Mouse (Mus musculus) hindbrain, embryonic 14.5 days (tissue): ENCODE results near the gene Fasl. TPM values are rescaled to one million over a fixed set of nuclear protein-coding genes. Genes with fewer than 3 reads are reported as not detected.

Source experiments
- ATAC-seq: fragments of 200-750 bp; cut with Nextera tagmentation; 2 replicates; pipeline ENCODE4 v1.8.0; 2017; ENCODE audit warnings: moderate number of reproducible peaks, mild to moderate bottlenecking, moderate TSS enrichment, moderate library complexity; ENCODE audit not compliant: low FRiP score
- DNase-seq: peaks from one replicate; pipeline ENCODE4 v3.0.0-alpha.2; 2015; ENCODE audit warnings: low spot score
- H3K27ac ChIP-seq: fragments of 300-500 bp; sonication (generic); 2 replicates; pipeline ENCODE4 v1.5.1; 2014; ENCODE audit warnings: mild to moderate bottlenecking, moderate library complexity
- H3K27me3 ChIP-seq: fragments of 300-500 bp; sonication (generic); 2 replicates; pipeline ENCODE4 v1.6.1; 2014; ENCODE audit warnings: mild to moderate bottlenecking, low read length, mixed read lengths; ENCODE audit not compliant: control insufficient read depth, insufficient read depth
- H3K36me3 ChIP-seq: fragments of 300-500 bp; sonication (generic); replicated peaks from 2 replicates; pipeline ENCODE4 v1.6.1; 2014; ENCODE audit not compliant: control insufficient read depth, insufficient read depth
- H3K4me1 ChIP-seq: fragments of 300-500 bp; sonication (generic); replicated peaks from 2 replicates; pipeline ENCODE4 v1.6.1; 2014; ENCODE audit warnings: antibody characterized with exemption, low read length, mixed read lengths; ENCODE audit not compliant: control insufficient read depth, insufficient read depth
- H3K4me2 ChIP-seq: fragments of 300-500 bp; sonication (generic); replicated peaks from 2 replicates; pipeline ENCODE4 v1.6.1; 2014; ENCODE audit warnings: mild to moderate bottlenecking, moderate library complexity
- H3K4me3 ChIP-seq: fragments of 300-500 bp; sonication (generic); replicated peaks from 2 replicates; pipeline ENCODE4 v1.5.1; 2014; ENCODE audit warnings: mild to moderate bottlenecking, low read length
- H3K9ac ChIP-seq: fragments of 300-500 bp; sonication (generic); 2 replicates; pipeline ENCODE4 v1.6.1; 2014
- H3K9me3 ChIP-seq: fragments of 300-500 bp; sonication (generic); 2 replicates; pipeline ENCODE4 v1.6.1; 2016; ENCODE audit warnings: low read length; ENCODE audit not compliant: control insufficient read depth
- WGBS: fragments of 180-500 bp; shearing (Covaris S2); extraction: QIAGEN DNeasy Blood & Tissue Kit; methylation state at CpG from one replicate; pipeline ENCODE4 v1.1.7; 2014; 5-methylcytosine and 5-hydroxymethylcytosine counted together
- polyA plus RNA-seq: library from polyadenylated mRNA; unstranded; fragments of >200 nt; fragmentation: Nextera tagmentation; extraction: Ambion mirVana; gene quantifications from 2 replicates; pipeline ENCODE4 v1.2.1, GENCODE M21; 2014

Gene Fasl
- 0.42 TPM in 1 of 2 replicates, not detected in the other for polyA plus RNA-seq

GRCm38 (mm10) chr1:161788339-161788738 lies at the start of gene Fasl:
Gene Fasl (minus strand): TSS chr1:161788495.
- Histone ChIP-seq H3K27me3 (no peaks in the 10 kb centered on the region), H3K4me3 (no peak within 1 kb of the TSS), H3K9me3 (no peaks in the 10 kb centered on the region), H3K36me3 (no peaks in the 10 kb centered on the region), H3K9ac (no peak within 1 kb of the TSS), H3K4me2 (no peak within 1 kb of the TSS), H3K4me1 (no peaks in the 10 kb centered on the region), H3K27ac (no peak within 1 kb of the TSS)
- WGBS, result 90% methylated on average over 9 of the region's 9 CpGs
- DNase-seq (no peak), ATAC-seq (no peak)

- 98% methylated on average over 2 of the region's 2 CpGs for WGBS
- no peak for DNase-seq
Measured at GRCm38 (mm10) chr1:161826677-161827076, 38.4 kb upstream of the Fasl start.

GRCm38 (mm10) chr1:161809428-161809827 lies 21.1 kb upstream of the Fasl start:
- H3K9ac ChIP-seq, result no peak overlapping the region
- DNase-seq, result no peak
- ATAC-seq, result no peak
- no peak overlapping the region for H3K4me3 ChIP-seq
- H3K27me3 ChIP-seq, result no peaks in the 10 kb centered on the region
- H3K36me3 ChIP-seq, result no peaks in the 10 kb centered on the region
- WGBS, result 95% methylated on average over 5 of the region's 5 CpGs
- H3K4me2 ChIP-seq, result no peak overlapping the region
- H3K4me1 ChIP-seq, result no peaks in the 10 kb centered on the region
- no peak overlapping the region for H3K27ac ChIP-seq
- no peaks in the 10 kb centered on the region for H3K9me3 ChIP-seq

More at GRCm38 (mm10) chr1:161826677-161827076, 38.4 kb upstream of the Fasl start:
- Histone ChIP-seq H3K27ac (no peak overlapping the region), H3K4me2 (no peak overlapping the region), H3K4me1 (no peaks in the 10 kb centered on the region), H3K9me3 (no peaks in the 10 kb centered on the region), H3K27me3 (no peaks in the 10 kb centered on the region), H3K36me3 (peaks cover 38% of the 10 kb centered on the region), H3K4me3 (no peak overlapping the region), H3K9ac (no peak overlapping the region)
- no peak for ATAC-seq

- no peak for ATAC-seq
Measured at GRCm38 (mm10) chr1:161808980-161809379, 20.7 kb upstream of the Fasl start.

GRCm38 (mm10) chr1:161804541-161804971 lies 16.3 kb upstream of the Fasl start:
- no peaks in the 10 kb centered on the region for H3K36me3 ChIP-seq
- no peak overlapping the region for H3K4me3 ChIP-seq
- no peak for DNase-seq
- no peaks in the 10 kb centered on the region for H3K27me3 ChIP-seq
- 91% methylated on average over 8 of the region's 8 CpGs for WGBS
- H3K4me1 ChIP-seq, result no peaks in the 10 kb centered on the region
- H3K4me2 ChIP-seq, result no peak overlapping the region
- ATAC-seq, result no peak
- H3K9ac ChIP-seq, result no peak overlapping the region
- no peaks in the 10 kb centered on the region for H3K9me3 ChIP-seq
- H3K27ac ChIP-seq, result no peak overlapping the region

More at GRCm38 (mm10) chr1:161808980-161809379, 20.7 kb upstream of the Fasl start:
- Histone ChIP-seq H3K9ac (no peak overlapping the region), H3K4me3 (no peak overlapping the region), H3K27ac (no peak overlapping the region), H3K4me1 (no peaks in the 10 kb centered on the region), H3K4me2 (no peak overlapping the region), H3K27me3 (no peaks in the 10 kb centered on the region), H3K36me3 (no peaks in the 10 kb centered on the region), H3K9me3 (no peaks in the 10 kb centered on the region)
- DNase-seq, result no peak
- 87% methylated on average over 6 of the region's 6 CpGs for WGBS

GRCm38 (mm10) chr1:161801321-161801720 lies 13.0 kb upstream of the Fasl start:
- DNase-seq, result no peak
- no peak for ATAC-seq
- no peak overlapping the region for H3K4me2 ChIP-seq
- no peak overlapping the region for H3K9ac ChIP-seq
- no peaks in the 10 kb centered on the region for H3K36me3 ChIP-seq
- no peak overlapping the region for H3K4me3 ChIP-seq
- H3K9me3 ChIP-seq, result no peaks in the 10 kb centered on the region
- no peaks in the 10 kb centered on the region for H3K4me1 ChIP-seq
- 85% methylated on average over 2 of the region's 2 CpGs for WGBS
- H3K27ac ChIP-seq, result no peak overlapping the region
- H3K27me3 ChIP-seq, result no peaks in the 10 kb centered on the region

- no peaks in the 10 kb centered on the region for H3K36me3 ChIP-seq
- no peaks in the 10 kb centered on the region for H3K9me3 ChIP-seq
- H3K4me2 ChIP-seq, result no peak overlapping the region
- no peaks in the 10 kb centered on the region for H3K27me3 ChIP-seq
- no peak for DNase-seq
- H3K9ac ChIP-seq, result no peak overlapping the region
- no peak overlapping the region for H3K4me3 ChIP-seq
- no peaks in the 10 kb centered on the region for H3K4me1 ChIP-seq
- ATAC-seq, result no peak
- H3K27ac ChIP-seq, result no peak overlapping the region
Measured at GRCm38 (mm10) chr1:161800256-161800655, 12.0 kb upstream of the Fasl start.

GRCm38 (mm10) chr1:161799791-161800190 lies 11.5 kb upstream of the Fasl start:
- H3K9ac ChIP-seq, result no peak overlapping the region
- no peak overlapping the region for H3K27ac ChIP-seq
- no peak overlapping the region for H3K4me3 ChIP-seq
- H3K4me2 ChIP-seq, result no peak overlapping the region
- ATAC-seq, result no peak
- no peaks in the 10 kb centered on the region for H3K4me1 ChIP-seq
- no peaks in the 10 kb centered on the region for H3K27me3 ChIP-seq
- DNase-seq, result no peak
- H3K36me3 ChIP-seq, result no peaks in the 10 kb centered on the region
- H3K9me3 ChIP-seq, result no peaks in the 10 kb centered on the region

GRCm38 (mm10) chr1:161798866-161799265 lies 10.6 kb upstream of the Fasl start:
- no peak overlapping the region for H3K4me2 ChIP-seq
- H3K27me3 ChIP-seq, result no peaks in the 10 kb centered on the region
- H3K4me1 ChIP-seq, result no peaks in the 10 kb centered on the region
- H3K4me3 ChIP-seq, result no peak overlapping the region
- 91% methylated on average over 3 of the region's 3 CpGs for WGBS
- H3K36me3 ChIP-seq, result no peaks in the 10 kb centered on the region
- no peaks in the 10 kb centered on the region for H3K9me3 ChIP-seq
- no peak for DNase-seq
- no peak overlapping the region for H3K27ac ChIP-seq
- ATAC-seq, result no peak
- no peak overlapping the region for H3K9ac ChIP-seq
